Mouse (Mus musculus): ENCODE results near the gene Ino80e. TPM values are rescaled to one million over a fixed set of nuclear protein-coding genes. Genes with fewer than 3 reads are reported as not detected.
A peak's percentile ranks its signal among the peaks of the same experiment; 100 is the strongest.

The Ino80e gene
- polyA plus RNA-seq, 1 experiment from 2014 or later, result 93.7 TPM

DNA sequence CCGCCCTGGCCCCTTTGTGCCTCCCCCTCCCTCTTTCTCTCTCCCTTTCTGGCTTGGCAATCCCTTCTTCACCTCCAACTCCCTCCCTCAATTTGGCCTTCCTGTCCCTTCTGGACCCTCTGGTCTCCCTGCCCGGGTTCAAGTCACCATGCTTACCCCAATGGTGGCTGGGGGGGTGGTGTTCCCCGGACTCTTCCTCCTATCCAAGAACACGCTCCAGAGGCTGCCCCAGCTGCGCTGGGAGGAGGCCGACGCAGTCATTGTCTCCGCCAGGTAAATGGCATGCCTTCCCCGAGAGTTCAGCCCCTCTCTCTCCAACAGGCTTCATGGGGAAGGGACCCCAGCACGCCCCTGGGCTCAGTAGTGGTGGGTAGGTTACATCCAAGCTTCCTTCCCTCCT, 38.2 kb downstream of the Ino80e start:
- H3K27me3 ChIP-seq (ENCODE audit: control insufficient read depth, insufficient read depth, low read length), result no peaks in the 10 kb centered on the region
- WGBS, result 3% methylated on average over 10 of the region's 10 CpGs
- 0 out of 2 replicates have a peak, but pooled peaks have one; percentile 3 for ATAC-seq (ENCODE audit: low FRiP score)
- H3K27ac ChIP-seq, result peak overlapping the region; percentile 94
- H3K4me2 ChIP-seq (replicated peaks), result peak overlapping the region; percentile 52
- no peaks in the 10 kb centered on the region for H3K9me3 ChIP-seq (ENCODE audit: control insufficient read depth, low read length)
- H3K36me3 ChIP-seq (replicated peaks; ENCODE audit: control insufficient read depth, insufficient read depth), result peaks cover 15% of the 10 kb centered on the region; the same call in 1 of the 2 replicates
- H3K9ac ChIP-seq, result peak overlapping the region; percentile 90
- peak overlapping the region; percentile 75 for H3K4me3 ChIP-seq (replicated peaks; ENCODE audit: low read length)
- DNase-seq (ENCODE audit: low spot score), result no peak
- H3K4me1 ChIP-seq (replicated peaks; ENCODE audit: control insufficient read depth, insufficient read depth, low read length), result peaks cover 29% of the 10 kb centered on the region

DNA sequence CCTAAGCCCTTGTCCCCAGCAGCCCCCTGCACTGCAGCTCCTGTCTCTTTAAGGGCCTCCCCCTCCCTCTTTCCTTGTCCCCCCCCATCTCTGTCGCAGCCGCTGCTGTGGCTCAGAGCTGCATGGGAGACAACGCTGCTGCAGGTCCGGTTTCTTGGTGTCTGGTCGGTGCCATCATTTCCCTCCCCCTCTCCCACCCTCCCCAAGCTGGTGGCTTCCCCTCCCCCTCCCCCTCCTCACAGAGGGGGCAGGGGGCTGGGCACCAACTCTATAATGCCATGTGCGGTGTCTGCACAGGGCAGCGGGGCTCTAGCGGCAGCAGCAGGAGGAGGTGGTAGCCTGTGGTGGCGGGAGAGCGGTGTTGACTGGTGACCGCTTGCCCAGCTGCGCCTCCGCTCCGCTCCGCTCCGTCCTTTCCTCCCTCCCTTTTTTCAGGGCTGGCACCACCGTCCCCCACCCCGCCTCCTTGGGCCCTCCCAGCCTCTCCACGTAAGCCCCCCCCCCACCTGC, 38.9 kb downstream of the Ino80e start:
- Histone ChIP-seq H3K4me2 (replicated peaks) (peak overlapping the region; percentile 52), H3K27me3 (ENCODE audit: control insufficient read depth, insufficient read depth, low read length) (no peaks in the 10 kb centered on the region), H3K9ac (peak overlapping the region; percentile 90), H3K4me3 (replicated peaks; ENCODE audit: low read length) (peak overlapping the region; percentile 75), H3K36me3 (replicated peaks; ENCODE audit: control insufficient read depth, insufficient read depth) (peaks cover 10% of the 10 kb centered on the region; the same call in 1 of the 2 replicates), H3K4me1 (replicated peaks; ENCODE audit: control insufficient read depth, insufficient read depth, low read length) (peaks cover 29% of the 10 kb centered on the region), H3K9me3 (ENCODE audit: control insufficient read depth, low read length) (no peaks in the 10 kb centered on the region), H3K27ac (peak overlapping the region; percentile 94)
- ATAC-seq (ENCODE audit: low FRiP score) (peak; percentile 81), DNase-seq (ENCODE audit: low spot score) (peak; percentile 58)
- 0% methylated on average over 18 of the region's 19 CpGs for WGBS

DNA sequence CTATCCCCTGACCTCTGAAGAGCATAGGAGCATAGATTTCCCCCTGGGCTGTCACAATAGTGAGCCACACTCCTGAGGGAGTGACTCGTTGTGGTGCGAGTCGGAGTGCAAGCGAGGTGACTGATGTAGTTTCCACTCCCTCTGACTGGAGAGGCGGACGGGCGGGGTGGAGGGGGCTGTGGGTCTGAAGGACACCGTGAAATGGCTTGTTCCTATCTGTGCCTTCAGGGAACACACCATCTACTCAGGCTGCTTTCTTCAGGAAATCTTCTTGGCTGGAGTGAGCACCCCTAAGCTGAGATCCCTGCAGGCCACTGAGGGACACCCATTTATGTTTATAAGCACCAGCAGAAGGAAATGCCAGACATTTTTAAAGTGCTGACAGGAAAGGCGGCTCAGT, 39.4 kb downstream of the Ino80e start:
- Histone ChIP-seq H3K4me2 (replicated peaks) (peak overlapping the region; percentile 52), H3K27ac (peak overlapping the region; percentile 94), H3K9ac (peak overlapping the region; percentile 90), H3K4me3 (replicated peaks; ENCODE audit: low read length) (peak overlapping the region; percentile 75), H3K36me3 (replicated peaks; ENCODE audit: control insufficient read depth, insufficient read depth) (peaks cover 10% of the 10 kb centered on the region; the same call in 1 of the 2 replicates), H3K27me3 (ENCODE audit: control insufficient read depth, insufficient read depth, low read length) (no peaks in the 10 kb centered on the region), H3K9me3 (ENCODE audit: control insufficient read depth, low read length) (no peaks in the 10 kb centered on the region), H3K4me1 (replicated peaks; ENCODE audit: control insufficient read depth, insufficient read depth, low read length) (peaks cover 29% of the 10 kb centered on the region)
- ATAC-seq (ENCODE audit: low FRiP score) (peak; percentile 12; the same call in 1 of the 2 replicates), DNase-seq (ENCODE audit: low spot score) (peak; percentile 28)
- 6% methylated on average over 9 of the region's 9 CpGs for WGBS

DNA sequence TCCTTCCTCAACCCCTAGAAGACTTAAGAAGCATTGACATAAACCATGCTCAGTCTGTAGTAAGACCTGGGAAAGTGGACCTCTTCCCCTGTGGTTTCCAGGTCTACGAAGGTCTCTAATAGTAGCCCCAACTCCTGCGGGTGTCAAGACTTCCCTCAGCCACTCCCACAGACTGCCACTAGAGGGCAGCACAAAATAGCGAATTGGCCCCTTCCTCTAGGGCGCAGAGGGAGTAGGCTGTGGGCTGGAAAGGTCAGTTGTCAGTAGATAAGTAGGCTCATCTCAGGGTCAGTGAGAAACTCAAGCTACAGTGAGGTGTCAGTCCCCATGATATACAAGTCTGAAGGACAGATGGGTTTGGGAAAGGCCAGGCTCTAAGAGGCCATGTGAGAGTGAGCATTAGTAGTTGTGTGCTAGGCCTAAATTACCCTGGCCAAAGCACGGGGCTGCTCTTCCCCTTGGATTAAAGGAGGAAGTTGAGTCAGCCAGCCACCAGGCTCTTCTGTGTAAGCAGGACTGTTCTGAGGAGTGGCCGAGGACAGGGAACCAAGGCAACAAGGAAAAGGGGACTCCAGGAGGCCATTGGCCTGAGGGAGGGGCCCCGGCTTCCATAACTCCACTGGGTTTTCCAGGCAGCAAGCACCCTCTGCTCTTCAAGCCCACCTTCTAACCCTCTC, 40.2 kb downstream of the Ino80e start:
- Histone ChIP-seq H3K27me3 (ENCODE audit: control insufficient read depth, insufficient read depth, low read length) (no peaks in the 10 kb centered on the region), H3K4me1 (replicated peaks; ENCODE audit: control insufficient read depth, insufficient read depth, low read length) (peaks cover 29% of the 10 kb centered on the region), H3K4me3 (replicated peaks; ENCODE audit: low read length) (peak overlapping the region; percentile 75), H3K36me3 (replicated peaks; ENCODE audit: control insufficient read depth, insufficient read depth) (0 out of 2 replicates have a peak, but pooled peaks cover 2% of the 10 kb centered on the region), H3K9ac (peak overlapping the region; percentile 90; the same call in 1 of the 2 replicates), H3K4me2 (replicated peaks) (peak overlapping the region; percentile 52), H3K9me3 (ENCODE audit: control insufficient read depth, low read length) (no peaks in the 10 kb centered on the region), H3K27ac (peak overlapping the region; percentile 94)
- peak; percentile 88 for DNase-seq (ENCODE audit: low spot score)
- no peak for ATAC-seq (ENCODE audit: low FRiP score)
- WGBS, result 23% methylated on average over 7 of the region's 7 CpGs

DNA sequence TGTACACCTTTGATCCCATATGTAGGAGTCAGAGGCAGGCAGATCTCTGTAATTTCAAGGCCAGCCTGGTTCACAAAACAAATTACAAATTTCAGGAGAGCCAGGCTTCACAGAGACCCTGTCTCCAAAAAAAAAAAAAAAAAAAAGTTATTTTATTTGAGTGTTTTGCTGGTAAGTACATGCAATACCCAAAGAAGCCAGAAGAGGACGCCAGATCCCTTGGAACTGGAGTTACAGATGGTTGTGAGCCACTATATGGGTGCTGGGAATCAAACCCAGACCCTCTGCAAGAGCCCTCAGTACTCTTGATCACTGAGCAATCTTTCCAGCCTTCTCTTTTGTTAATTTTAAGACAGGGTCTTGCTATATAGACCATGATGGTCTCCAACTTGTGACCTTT, 43.4 kb downstream of the Ino80e start:
- Histone ChIP-seq H3K9ac (no peak overlapping the region), H3K4me1 (replicated peaks; ENCODE audit: control insufficient read depth, insufficient read depth, low read length) (peaks cover 8% of the 10 kb centered on the region), H3K27me3 (ENCODE audit: control insufficient read depth, insufficient read depth, low read length) (no peaks in the 10 kb centered on the region), H3K4me3 (replicated peaks; ENCODE audit: low read length) (no peak overlapping the region), H3K27ac (no peak overlapping the region), H3K36me3 (replicated peaks; ENCODE audit: control insufficient read depth, insufficient read depth) (no peaks in the 10 kb centered on the region), H3K9me3 (ENCODE audit: control insufficient read depth, low read length) (no peaks in the 10 kb centered on the region), H3K4me2 (replicated peaks) (no peak overlapping the region)
- ATAC-seq (ENCODE audit: low FRiP score) (no peak), DNase-seq (ENCODE audit: low spot score) (no peak)
- 42% methylated on average over 1 of the region's 1 CpGs for WGBS

DNA sequence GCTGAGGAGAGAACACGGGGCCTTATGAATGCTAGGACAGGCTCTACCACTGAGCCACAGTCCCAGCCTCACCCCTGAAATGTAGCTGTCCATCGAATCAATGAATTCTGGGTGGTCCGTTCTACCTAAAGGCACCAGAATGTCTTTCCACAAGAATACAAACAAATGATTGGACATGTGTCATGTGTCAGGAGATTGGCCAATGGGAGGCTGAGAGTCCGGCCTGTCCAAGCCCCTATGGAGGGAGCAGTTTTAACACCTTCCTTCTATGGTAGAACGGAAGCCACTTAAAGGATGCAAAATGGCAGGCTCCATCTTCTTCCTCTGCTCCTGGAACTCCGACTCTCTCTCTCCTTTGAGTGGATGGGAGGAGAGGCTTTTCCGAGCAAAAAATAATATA, 44.6 kb downstream of the Ino80e start:
- ATAC-seq (ENCODE audit: low FRiP score), result no peak
- DNase-seq (ENCODE audit: low spot score), result no peak
- 88% methylated on average over 7 of the region's 7 CpGs for WGBS
- Histone ChIP-seq H3K27ac (no peak overlapping the region), H3K27me3 (ENCODE audit: control insufficient read depth, insufficient read depth, low read length) (no peaks in the 10 kb centered on the region), H3K4me3 (replicated peaks; ENCODE audit: low read length) (no peak overlapping the region), H3K36me3 (replicated peaks; ENCODE audit: control insufficient read depth, insufficient read depth) (no peaks in the 10 kb centered on the region), H3K9ac (no peak overlapping the region), H3K9me3 (ENCODE audit: control insufficient read depth, low read length) (no peaks in the 10 kb centered on the region), H3K4me2 (replicated peaks) (no peak overlapping the region), H3K4me1 (replicated peaks; ENCODE audit: control insufficient read depth, insufficient read depth, low read length) (peaks cover 7% of the 10 kb centered on the region)

DNA sequence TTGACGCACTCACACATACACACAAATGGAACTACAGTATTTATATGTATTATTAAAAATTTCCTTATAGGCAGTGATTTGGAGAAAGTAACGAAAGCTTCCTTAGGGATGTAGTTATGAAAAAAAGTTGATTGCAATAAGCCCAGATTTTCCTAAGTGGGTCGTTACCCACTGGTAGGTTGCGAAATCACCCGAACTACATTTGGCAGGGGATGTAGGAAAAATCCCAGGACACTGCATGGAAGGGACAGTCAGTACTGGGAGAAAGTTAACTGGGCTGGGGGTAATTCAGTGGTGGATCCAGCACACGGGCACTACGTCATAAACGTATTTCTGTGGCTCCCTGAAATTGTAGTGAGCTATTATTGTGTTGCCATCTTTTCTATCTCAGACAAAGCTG, 45.7 kb downstream of the Ino80e start:
- H3K4me3 ChIP-seq (replicated peaks; ENCODE audit: low read length), result no peak overlapping the region
- DNase-seq (ENCODE audit: low spot score) (no peak), ATAC-seq (ENCODE audit: low FRiP score) (no peak)
- H3K4me1 ChIP-seq (replicated peaks; ENCODE audit: control insufficient read depth, insufficient read depth, low read length), result no peaks in the 10 kb centered on the region
- no peak overlapping the region for H3K4me2 ChIP-seq (replicated peaks)
- 84% methylated on average over 8 of the region's 8 CpGs for WGBS
- no peak overlapping the region for H3K27ac ChIP-seq
- no peak overlapping the region for H3K9ac ChIP-seq
- no peaks in the 10 kb centered on the region for H3K27me3 ChIP-seq (ENCODE audit: control insufficient read depth, insufficient read depth, low read length)
- H3K36me3 ChIP-seq (replicated peaks; ENCODE audit: control insufficient read depth, insufficient read depth), result no peaks in the 10 kb centered on the region
- H3K9me3 ChIP-seq (ENCODE audit: control insufficient read depth, low read length), result no peaks in the 10 kb centered on the region

DNA sequence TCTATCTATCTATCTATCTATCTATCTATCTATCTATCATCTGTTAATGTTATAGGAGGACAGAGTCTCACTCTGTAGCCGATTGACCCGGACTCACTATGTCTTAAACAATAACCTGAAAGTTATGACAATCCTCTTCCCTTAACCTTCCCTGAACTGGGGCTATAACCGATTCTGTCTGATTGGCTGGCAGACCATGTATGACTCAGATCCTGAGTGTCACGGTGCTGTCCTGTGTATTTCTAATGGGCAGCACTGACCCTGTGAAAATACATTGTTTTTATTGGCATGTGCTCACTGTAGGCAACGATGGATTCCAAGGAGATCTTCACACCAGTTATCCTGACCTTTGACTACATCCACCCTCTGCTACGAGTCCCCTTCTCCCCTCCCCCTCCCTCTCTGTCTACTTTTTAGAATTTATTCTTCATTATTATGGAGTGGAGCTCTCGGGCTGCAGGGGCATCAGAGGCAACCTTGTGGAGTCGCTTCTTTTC, 46.4 kb downstream of the Ino80e start:
- no peak for ATAC-seq (ENCODE audit: low FRiP score)
- H3K36me3 ChIP-seq (replicated peaks; ENCODE audit: control insufficient read depth, insufficient read depth), result no peaks in the 10 kb centered on the region
- H3K9me3 ChIP-seq (ENCODE audit: control insufficient read depth, low read length), result no peaks in the 10 kb centered on the region
- H3K27ac ChIP-seq, result no peak overlapping the region
- H3K9ac ChIP-seq, result no peak overlapping the region
- no peak overlapping the region for H3K4me2 ChIP-seq (replicated peaks)
- DNase-seq (ENCODE audit: low spot score), result no peak
- no peak overlapping the region for H3K4me3 ChIP-seq (replicated peaks; ENCODE audit: low read length)
- no peaks in the 10 kb centered on the region for H3K4me1 ChIP-seq (replicated peaks; ENCODE audit: control insufficient read depth, insufficient read depth, low read length)
- WGBS, result 43% methylated on average over 8 of the region's 8 CpGs
- no peaks in the 10 kb centered on the region for H3K27me3 ChIP-seq (ENCODE audit: control insufficient read depth, insufficient read depth, low read length)

DNA sequence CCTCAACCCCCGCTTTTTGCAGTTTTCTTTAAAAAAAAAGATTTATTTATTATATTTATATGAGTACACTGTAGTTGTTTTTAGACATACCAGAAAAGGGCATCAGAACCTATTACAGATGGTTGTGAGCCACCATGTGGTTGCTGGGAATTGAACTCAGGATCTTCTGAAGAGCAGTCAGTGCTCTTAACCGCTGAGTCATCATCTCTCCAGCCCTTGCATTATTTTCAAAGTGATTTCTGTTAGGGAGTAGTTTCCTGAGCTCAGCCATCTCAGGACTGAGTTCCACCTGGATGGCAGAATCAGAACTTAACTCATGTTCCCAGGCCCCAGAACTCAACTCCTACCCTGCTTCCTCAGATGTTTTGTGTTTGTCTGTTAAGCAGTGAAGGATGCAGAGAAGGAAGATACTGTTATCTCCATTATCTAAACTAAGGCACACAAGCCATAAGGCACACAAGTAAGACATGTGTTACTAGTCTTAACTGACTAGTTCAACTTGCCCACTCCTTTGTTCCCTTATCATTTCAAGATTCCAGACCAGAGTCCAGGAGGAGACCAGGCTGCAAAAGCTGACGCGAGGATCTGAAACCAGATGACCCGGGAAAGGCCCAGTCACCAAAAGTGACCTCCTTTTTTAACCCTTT, 52.3 kb downstream of the Ino80e start:
- Histone ChIP-seq H3K9ac (no peak overlapping the region), H3K27me3 (ENCODE audit: control insufficient read depth, insufficient read depth, low read length) (no peaks in the 10 kb centered on the region), H3K27ac (no peak overlapping the region), H3K4me2 (replicated peaks) (peak overlapping the region; percentile 86), H3K9me3 (ENCODE audit: control insufficient read depth, low read length) (no peaks in the 10 kb centered on the region), H3K36me3 (replicated peaks; ENCODE audit: control insufficient read depth, insufficient read depth) (0 out of 2 replicates have a peak, but pooled peaks cover 5% of the 10 kb centered on the region), H3K4me3 (replicated peaks; ENCODE audit: low read length) (no peak overlapping the region), H3K4me1 (replicated peaks; ENCODE audit: control insufficient read depth, insufficient read depth, low read length) (peaks cover 9% of the 10 kb centered on the region)
- DNase-seq (ENCODE audit: low spot score) (no peak), ATAC-seq (ENCODE audit: low FRiP score) (no peak)
- WGBS, result 68% methylated on average over 5 of the region's 5 CpGs
